Mouse (Mus musculus) forebrain, postnatal 0 days (tissue): ENCODE results near the gene Ttc7b. TPM values are rescaled to one million over a fixed set of nuclear protein-coding genes. Genes with fewer than 3 reads are reported as not detected.

Experiments used
- ATAC-seq: fragments of 200-750 bp; cut with Nextera tagmentation; 2 replicates; pipeline ENCODE4 v1.8.0; 2017; ENCODE audit warnings: mild to moderate bottlenecking, moderate library complexity
- DNase-seq: peaks from one replicate; pipeline ENCODE4 v3.0.0-alpha.2; 2015
- H3K27ac ChIP-seq: fragments of 300-500 bp; sonication (generic); 2 replicates; pipeline ENCODE4 v1.5.1; 2014; ENCODE audit warnings: low read depth, mild to moderate bottlenecking, antibody characterized with exemption, low read length, moderate library complexity, mixed read lengths
- H3K27me3 ChIP-seq: fragments of 300-500 bp; sonication (generic); 2 replicates; pipeline ENCODE4 v1.6.1; 2014; ENCODE audit warnings: mild to moderate bottlenecking, low read length, mixed read lengths; ENCODE audit not compliant: insufficient read depth
- H3K36me3 ChIP-seq: fragments of 300-500 bp; sonication (generic); 2 replicates; pipeline ENCODE4 v1.6.1; 2014; ENCODE audit warnings: mild to moderate bottlenecking, moderate library complexity; ENCODE audit not compliant: insufficient read depth
- H3K4me1 ChIP-seq: fragments of 300-500 bp; sonication (generic); 2 replicates; pipeline ENCODE4 v1.6.1; 2014; ENCODE audit warnings: antibody characterized with exemption; ENCODE audit not compliant: insufficient read depth
- H3K4me2 ChIP-seq: fragments of 300-500 bp; sonication (generic); 2 replicates; pipeline ENCODE4 v1.6.1; 2014; ENCODE audit warnings: low read depth, mild to moderate bottlenecking, moderate library complexity
- H3K4me3 ChIP-seq: fragments of 300-500 bp; sonication (generic); 2 replicates; pipeline ENCODE4 v1.5.1; 2014; ENCODE audit warnings: low read depth, low read length, mixed read lengths
- H3K9ac ChIP-seq: fragments of 300-500 bp; sonication (generic); 2 replicates; pipeline ENCODE4 v1.6.1; 2014; ENCODE audit warnings: mild to moderate bottlenecking
- H3K9me3 ChIP-seq: fragments of 300-500 bp; sonication (generic); 2 replicates; pipeline ENCODE4 v1.6.1; 2016; ENCODE audit warnings: low read length
- CTCF ChIP-seq: sonication (generic); IDR thresholded peaks from 2 replicates; pipeline ENCODE4 v1.5.1; 2016; ENCODE audit warnings: antibody characterized with exemption, control low read depth, low read depth
- WGBS: fragments of 180-500 bp; shearing (Covaris S2); extraction: QIAGEN DNeasy Blood & Tissue Kit; methylation state at CpG from one replicate; pipeline ENCODE4 v1.1.7; 2014; 5-methylcytosine and 5-hydroxymethylcytosine counted together
- polyA plus RNA-seq: library from polyadenylated mRNA; unstranded; fragments of >200 nt; fragmentation: Nextera tagmentation; extraction: Ambion mirVana; gene quantifications from 2 replicates; pipeline ENCODE4 v1.2.1, GENCODE M21; 2015
- total RNA-seq: library from RNA; depleted of rRNA; stranded (reverse); fragments of >200 nt; gene quantifications from 2 replicates; pipeline ENCODE4 v1.2.3, GENCODE M21; 2014

The Ttc7b gene
- total and polyA plus RNA-seq, 2 experiments from 2014 or later: 10.8 to 42.2 TPM

GRCm38 (mm10) chr12:100480642-100481442, 39.8 kb downstream of the Ttc7b start:
- Histone ChIP-seq H3K4me3 (no peak overlapping the region), H3K27ac (no peak overlapping the region), H3K4me2 (no peak overlapping the region), H3K27me3 (no peaks in the 10 kb centered on the region), H3K9me3 (no peaks in the 10 kb centered on the region), H3K9ac (no peak overlapping the region), H3K36me3 (peaks cover 20% of the 10 kb centered on the region; the same call in 1 of the 2 replicates), H3K4me1 (no peaks in the 10 kb centered on the region)
- 86% methylated on average over 15 of the region's 15 CpGs for WGBS
- no peak for ATAC-seq
- no peak for TF ChIP-seq CTCF
- no peak for DNase-seq

- 34% methylated on average over 7 of the region's 7 CpGs for WGBS
- Histone ChIP-seq H3K36me3 (peaks cover 22% of the 10 kb centered on the region; the same call in 1 of the 2 replicates), H3K4me3 (no peak overlapping the region), H3K9me3 (no peaks in the 10 kb centered on the region), H3K4me2 (no peak overlapping the region), H3K27me3 (no peaks in the 10 kb centered on the region), H3K9ac (no peak overlapping the region), H3K4me1 (no peaks in the 10 kb centered on the region), H3K27ac (no peak overlapping the region)
- TF ChIP-seq CTCF: peak; percentile 85
- DNase-seq: peak; percentile 89
- peak; percentile 58; the same call in 1 of the 2 replicates for ATAC-seq
Observed at GRCm38 (mm10) chr12:100479892-100480621, 40.6 kb downstream of the Ttc7b start.

GRCm38 (mm10) chr12:100479270-100479869, 41.3 kb downstream of the Ttc7b start:
- Histone ChIP-seq H3K4me1 (no peaks in the 10 kb centered on the region), H3K27ac (no peak overlapping the region), H3K4me3 (no peak overlapping the region), H3K27me3 (no peaks in the 10 kb centered on the region), H3K36me3 (peaks cover 22% of the 10 kb centered on the region; the same call in 1 of the 2 replicates), H3K9ac (no peak overlapping the region), H3K9me3 (no peaks in the 10 kb centered on the region), H3K4me2 (no peak overlapping the region)
- DNase-seq: no peak
- no peak for ATAC-seq
- no peak for TF ChIP-seq CTCF
- WGBS: 66% methylated on average over 10 of the region's 10 CpGs

DNA sequence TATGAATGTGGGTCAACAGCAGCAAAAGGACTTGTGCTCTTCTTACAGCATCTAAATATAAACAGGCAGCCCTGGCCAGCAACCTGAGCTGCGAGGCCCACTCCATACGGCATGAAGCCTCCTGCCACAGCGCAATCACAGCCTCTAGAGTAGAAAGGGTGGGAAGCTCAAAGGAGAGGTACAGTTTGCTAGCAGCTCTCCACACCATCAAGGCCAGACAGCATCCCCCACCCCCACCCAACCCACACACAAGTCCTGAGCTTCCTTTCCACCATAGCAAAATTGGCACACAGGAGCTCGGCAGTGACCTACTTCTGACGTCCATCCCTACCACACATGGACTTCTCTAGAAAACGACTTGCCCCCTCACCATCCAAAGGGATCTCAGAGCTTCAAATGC, 42.0 kb downstream of the Ttc7b start:
- H3K4me1 ChIP-seq: no peaks in the 10 kb centered on the region
- H3K9me3 ChIP-seq: no peaks in the 10 kb centered on the region
- H3K36me3 ChIP-seq: peaks cover 22% of the 10 kb centered on the region; the same call in 1 of the 2 replicates
- ATAC-seq (no peak), DNase-seq (no peak)
- H3K27me3 ChIP-seq: no peaks in the 10 kb centered on the region
- no peak overlapping the region for H3K4me3 ChIP-seq
- no peak overlapping the region for H3K4me2 ChIP-seq
- 81% methylated on average over 6 of the region's 6 CpGs for WGBS
- no peak overlapping the region for H3K27ac ChIP-seq
- no peak for TF ChIP-seq CTCF
- H3K9ac ChIP-seq: no peak overlapping the region

GRCm38 (mm10) chr12:100478151-100478550, 42.5 kb downstream of the Ttc7b start:
- DNase-seq (no peak), ATAC-seq (no peak)
- Histone ChIP-seq H3K4me1 (no peaks in the 10 kb centered on the region), H3K36me3 (peaks cover 18% of the 10 kb centered on the region; the same call in 1 of the 2 replicates), H3K27me3 (no peaks in the 10 kb centered on the region), H3K4me2 (no peak overlapping the region), H3K4me3 (no peak overlapping the region), H3K9ac (no peak overlapping the region), H3K27ac (no peak overlapping the region), H3K9me3 (no peaks in the 10 kb centered on the region)
- no peak for TF ChIP-seq CTCF
- WGBS: 89% methylated on average over 6 of the region's 6 CpGs

- ATAC-seq (no peak), DNase-seq (no peak)
- no peaks in the 10 kb centered on the region for H3K9me3 ChIP-seq
- H3K4me1 ChIP-seq: no peaks in the 10 kb centered on the region
- H3K4me2 ChIP-seq: no peak overlapping the region
- WGBS: 73% methylated on average over 6 of the region's 6 CpGs
- no peak for TF ChIP-seq CTCF
- peaks cover 15% of the 10 kb centered on the region; the same call in 1 of the 2 replicates for H3K36me3 ChIP-seq
- H3K4me3 ChIP-seq: no peak overlapping the region
- no peaks in the 10 kb centered on the region for H3K27me3 ChIP-seq
- H3K27ac ChIP-seq: no peak overlapping the region
- H3K9ac ChIP-seq: no peak overlapping the region
Observed at GRCm38 (mm10) chr12:100477474-100477873, 43.2 kb downstream of the Ttc7b start.
